Mouse (Mus musculus): ENCODE data around the gene Cpsf4l. TPM values are rescaled to one million over a fixed set of nuclear protein-coding genes. Genes with fewer than 3 reads are reported as not detected.

Gene Cpsf4l
- total RNA-seq, 2 experiments from 2014 or later = 0.30 to 0.38 TPM

DNA sequence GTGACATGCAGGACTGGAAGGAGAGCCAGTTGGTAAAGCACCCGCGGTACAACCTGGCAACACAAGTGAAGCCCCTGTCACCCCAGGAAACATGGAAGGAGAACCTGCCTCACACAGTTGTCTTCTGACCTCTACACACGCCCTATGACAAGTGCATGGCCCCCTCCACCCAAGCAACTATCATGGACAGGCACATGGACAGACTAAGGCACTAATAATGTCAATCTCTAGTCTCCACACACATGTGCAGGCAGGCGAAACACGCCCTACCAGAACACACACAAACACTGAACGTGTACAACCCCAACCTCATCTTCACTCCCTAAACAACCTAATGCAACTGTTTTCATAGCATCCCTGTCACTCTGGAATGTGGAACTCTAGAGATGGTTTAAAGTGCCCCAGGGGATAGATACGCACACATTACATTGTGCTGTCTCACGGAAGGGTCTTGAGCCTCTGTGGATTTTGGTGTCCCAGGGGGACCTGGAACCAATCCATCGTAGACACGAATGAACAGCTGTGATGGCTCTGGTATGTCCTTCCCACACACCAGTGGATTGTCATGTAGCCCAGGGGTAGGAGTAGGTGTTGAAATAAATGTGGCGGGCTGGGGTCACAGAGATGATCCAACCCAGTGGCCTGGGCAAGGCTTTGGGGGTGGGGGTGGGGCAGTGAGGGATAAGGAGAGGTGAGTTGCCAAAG is 27.2 kb upstream of the Cpsf4l start:
- no peak for DNase-seq (ENCODE audit: low spot score in 2 of 2)

DNA sequence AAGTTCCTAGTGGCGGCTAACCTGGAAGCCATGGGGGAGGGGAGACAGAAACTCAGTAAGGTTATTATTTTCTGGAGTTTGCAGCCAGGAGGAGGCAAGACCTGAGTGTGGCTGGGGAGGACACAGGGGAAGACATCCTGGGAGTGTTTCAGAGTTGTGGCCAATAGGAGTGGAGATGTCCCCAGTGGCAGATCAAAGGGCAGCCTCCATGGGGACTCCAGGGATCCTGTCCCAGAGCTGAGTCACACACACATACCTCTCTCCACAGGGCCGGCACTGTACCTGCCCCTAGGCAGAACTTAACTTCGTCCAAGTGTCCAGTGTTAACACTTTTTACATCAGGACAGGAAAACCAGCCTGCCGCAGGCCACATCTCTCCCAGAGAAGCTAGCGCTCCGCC is 25.3 kb upstream of the Cpsf4l start:
- DNase-seq (ENCODE audit: low spot score in 2 of 2) = no peak

DNA sequence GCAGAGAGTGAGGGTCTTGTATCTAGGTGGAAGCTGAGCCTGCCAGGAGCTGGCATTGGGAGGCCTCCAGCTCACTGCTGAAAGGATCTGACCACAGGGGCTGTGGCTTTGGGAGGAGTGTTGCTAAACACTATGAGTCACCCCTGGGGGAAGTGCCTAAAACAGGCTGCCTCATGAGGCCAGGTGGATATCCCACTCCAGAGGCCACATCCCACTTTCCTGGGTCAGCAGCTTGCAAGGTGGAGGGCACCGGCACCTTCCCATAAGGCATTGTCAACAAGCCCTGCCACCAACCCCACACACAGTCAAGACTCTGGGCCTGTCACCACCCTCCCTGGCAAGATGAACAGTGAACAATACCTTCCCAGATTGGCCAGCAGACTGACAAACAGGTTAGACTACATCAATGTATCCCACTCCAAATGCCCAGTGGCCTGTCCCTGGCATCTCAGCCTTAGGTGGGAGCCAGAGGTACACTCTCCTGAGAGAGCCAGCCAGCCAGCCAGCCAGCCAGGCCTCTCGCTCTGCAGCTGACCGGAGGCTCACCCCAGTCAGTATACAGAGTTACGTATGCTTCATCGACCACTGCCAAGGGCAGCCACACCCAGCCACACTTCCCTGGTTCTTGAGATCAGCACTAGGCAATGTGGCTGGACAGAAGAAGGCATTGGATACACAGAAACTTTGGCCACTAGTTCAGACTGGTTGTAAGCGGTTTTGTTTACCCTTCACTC is 24.0 kb upstream of the Cpsf4l start:
- peak in 1 of 2 experiments; percentile 66 for DNase-seq (ENCODE audit: low spot score in 2 of 2)

DNA sequence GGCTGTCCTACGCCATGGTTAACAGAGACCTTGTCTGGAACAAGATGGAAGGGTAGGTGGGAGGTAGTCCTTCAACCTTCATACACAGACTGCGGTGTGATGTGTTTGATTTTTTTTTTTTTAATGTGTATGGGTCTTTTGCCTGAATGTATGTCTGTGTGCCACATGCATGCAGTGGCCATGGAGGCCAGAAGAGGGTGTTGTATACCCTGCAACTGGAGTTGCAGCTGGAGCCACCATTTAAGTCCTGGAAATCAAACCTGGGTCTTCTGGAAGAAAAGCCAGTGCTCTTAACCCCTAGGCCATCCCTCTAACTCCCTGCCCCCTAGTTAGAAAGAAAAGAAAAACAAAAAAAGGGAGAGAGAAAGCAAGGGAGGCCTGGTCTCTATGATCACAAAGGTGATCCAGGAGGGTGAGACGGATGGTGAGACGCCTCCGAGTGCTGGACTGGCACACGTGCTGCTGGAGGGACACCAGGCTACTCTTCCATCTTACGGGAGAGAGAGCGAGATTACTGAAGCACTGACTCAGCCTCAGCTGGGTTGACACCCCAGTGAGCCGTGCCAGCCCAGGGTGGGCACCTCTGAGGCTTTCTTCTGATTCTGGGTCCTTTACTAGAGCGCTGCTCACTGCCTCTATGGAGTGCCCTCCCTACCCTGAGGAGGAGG is 22.3 kb upstream of the Cpsf4l start:
- DNase-seq (ENCODE audit: low spot score in 2 of 2) = no peak

DNA sequence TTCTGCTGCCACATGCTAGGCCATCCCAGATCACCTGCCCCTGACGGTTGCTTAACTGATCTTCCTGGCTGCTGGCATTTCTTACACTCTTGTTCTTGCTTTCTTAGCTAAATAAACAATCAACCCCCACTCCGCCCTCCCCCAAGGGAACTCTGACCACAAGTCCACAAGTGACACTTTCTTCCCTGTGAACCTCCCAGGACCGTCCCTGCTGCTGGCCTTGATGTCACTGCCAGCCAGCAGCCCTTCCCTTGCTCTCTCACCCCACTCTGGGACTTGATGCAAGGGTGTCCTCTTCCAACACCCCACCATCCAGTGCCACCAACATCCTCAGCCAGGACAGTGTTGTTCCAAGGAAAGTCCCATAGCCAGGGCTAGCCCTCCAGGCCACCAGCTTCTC is 21.1 kb upstream of the Cpsf4l start:
- no peak for DNase-seq (ENCODE audit: low spot score in 2 of 2)

DNA sequence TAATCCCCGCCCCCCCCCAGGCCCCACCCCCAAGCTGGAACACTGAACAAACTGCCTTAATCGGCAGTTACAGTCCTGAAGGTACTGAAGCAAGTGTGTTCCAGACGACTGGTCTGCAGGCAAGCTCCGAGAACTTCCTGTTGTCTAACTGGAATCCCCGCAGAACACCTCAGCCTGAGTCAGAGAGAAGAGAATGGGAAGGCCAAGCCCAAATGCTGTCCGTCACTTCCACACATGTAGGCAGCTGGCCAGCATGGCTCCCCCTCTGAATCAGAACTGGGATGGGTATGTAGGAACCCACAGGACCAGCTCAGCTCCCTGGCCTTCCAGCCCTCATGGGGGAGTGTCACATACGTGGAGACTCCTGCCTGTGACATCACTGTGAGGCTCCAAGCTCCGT is 20.1 kb upstream of the Cpsf4l start:
- no peak for DNase-seq (ENCODE audit: low spot score in 2 of 2)

DNA sequence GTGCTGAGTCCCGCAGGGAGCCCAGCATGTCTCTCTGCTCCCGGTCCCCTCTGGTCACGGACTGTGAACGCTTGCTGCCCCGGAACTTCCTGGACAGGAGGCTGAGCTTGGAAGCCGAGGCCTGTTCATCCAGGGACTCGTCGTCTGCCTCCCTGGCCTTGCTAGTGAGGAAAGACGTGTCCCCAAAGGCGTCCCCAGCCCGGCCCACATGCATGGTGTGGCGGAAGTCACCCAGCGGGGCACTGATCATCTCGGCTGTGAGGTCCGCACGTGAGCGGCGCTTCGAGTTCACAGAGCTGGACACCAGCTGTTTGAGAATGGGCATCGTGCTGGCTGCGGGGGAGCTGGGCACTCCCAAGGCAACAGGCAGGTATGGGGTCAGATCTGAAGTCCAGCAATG is 19.4 kb upstream of the Cpsf4l start:
- DNase-seq (ENCODE audit: low spot score in 2 of 2) = no peak

DNA sequence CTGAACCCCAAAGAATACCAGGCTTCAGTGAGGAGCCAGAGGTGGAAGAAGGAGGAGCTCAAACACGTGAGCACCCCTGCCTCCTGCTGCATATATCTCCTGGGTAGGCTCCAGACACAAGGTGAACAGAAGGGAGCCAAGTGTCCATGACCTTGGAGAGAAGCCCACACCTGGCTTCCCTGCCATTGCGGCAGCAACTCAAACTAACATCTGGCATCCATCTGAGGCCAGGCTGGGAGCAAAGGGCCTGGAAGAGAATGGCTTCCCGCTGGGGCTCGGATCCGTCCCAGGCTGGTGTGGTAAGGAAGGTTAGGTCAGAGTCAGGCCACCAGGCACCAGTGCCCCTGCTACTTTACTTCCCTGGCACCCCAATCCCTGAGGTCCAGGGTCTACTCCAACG is 18.2 kb upstream of the Cpsf4l start:
- DNase-seq (ENCODE audit: low spot score in 2 of 2) = no peak

DNA sequence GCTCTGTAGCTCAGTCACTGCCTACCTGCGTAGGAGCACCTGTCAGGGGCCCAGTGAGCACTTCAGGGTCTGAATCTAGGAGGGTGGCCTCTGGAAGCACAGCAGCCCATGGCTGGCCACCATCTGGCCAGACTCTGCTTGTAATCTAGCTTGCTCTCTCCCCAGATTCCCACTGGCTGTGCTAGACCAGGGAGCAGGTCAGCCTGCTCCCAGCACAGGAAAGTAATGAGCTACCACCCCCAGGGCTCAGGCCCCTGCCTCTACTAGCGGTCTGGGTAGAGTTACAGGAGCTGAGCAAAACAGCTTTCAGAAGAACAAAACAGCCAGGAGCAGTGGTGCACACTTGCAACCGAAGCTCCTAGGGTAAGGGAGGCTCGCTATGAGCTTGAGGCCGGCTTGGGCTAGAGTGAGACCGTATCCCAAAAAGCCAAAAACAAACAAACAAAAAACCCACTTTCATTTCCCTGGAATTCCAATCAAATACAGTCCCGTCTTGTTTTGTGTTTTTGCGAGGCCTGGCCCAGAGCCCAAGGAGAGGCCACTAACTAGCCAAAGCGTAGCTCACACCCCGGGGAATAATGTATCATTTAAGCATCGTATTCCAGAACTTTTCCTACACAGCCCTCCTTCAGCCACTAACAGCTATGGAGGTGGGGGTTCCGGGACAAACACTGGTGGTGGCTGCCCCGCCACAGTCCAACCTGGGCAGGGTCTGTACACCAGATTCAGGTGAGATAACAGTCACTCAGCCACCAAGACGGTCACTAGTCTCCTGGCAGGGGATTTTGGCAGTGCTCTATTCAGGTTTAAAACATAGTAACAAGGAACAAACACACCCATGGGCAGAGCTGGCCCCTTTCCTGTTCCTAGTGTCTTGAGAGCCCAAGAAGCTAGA is 17.4 kb upstream of the Cpsf4l start:
- DNase-seq (ENCODE audit: low spot score in 2 of 2) = no peak

DNA sequence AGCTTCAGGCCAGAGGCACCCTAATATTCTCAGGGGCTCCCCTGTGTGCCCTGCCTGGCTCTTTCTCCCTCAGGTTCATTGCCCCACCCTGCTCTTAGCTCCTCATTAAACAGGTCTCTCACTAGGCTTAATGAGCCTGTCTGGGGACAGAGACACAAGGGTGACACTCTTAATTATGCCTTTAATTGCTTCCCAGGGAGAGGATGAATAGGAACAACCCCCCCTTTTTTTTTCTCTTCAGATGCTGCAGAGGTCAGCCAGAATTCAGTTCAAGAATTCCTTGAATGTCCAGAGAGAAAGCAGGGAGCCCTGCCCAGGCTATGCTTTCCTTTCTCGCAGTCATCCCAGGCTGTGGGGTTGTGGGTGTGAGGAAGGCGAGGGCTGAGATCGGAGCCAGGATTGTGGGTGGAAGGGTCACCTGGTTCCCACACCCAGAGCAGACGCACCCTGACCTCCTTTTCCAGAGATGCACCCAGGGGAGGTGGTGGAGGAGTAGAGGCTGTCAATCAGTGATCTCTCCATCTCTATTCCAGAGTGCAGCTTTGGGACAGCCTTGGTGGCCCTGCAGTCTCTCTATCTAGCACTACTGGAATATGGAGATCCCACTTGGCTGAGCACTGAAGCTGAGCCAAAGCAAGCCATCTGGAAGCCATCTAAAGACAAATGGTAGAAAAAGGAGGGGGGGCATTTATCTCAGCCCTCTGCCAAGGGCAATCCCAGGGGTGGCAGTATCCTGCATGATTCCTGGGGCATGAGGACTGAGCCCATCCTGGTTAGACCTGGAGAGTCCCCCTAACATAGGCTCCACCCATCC is 15.6 kb upstream of the Cpsf4l start:
- DNase-seq (ENCODE audit: low spot score in 2 of 2) = no peak

DNA sequence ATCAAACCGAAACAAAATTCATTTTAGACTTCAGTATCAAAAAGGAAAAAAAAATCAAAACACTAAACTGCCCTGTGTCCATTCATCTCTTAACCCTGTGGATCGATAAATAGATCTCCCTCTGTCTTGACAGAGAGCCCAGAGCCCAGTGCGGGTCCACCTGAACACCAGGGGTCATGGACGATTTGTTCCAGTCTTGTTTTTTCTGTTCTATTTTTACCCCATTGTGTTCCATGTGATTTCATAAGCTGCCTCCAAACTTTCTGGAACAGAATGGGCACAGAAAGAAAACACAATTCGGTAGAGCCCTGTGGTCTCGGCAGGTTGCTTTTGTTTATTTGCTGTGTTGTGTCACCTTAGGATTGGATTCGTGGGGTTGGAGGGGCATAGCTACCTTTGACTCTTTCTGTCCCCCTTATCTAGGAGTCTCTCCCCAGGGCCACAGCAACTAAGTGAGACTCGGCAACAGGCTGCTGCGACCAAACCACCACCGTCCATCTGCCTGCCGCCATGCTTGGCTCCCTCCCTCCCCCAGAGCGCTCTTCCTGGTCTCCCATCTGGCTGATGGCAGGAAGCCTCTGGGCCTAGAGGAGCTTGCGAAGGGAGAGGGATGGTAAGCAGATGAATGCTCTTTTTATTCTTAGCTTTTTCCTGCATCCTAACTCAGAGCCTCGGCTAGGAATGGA is 12.7 kb upstream of the Cpsf4l start:
- DNase-seq (ENCODE audit: low spot score in 2 of 2) = no peak

DNA sequence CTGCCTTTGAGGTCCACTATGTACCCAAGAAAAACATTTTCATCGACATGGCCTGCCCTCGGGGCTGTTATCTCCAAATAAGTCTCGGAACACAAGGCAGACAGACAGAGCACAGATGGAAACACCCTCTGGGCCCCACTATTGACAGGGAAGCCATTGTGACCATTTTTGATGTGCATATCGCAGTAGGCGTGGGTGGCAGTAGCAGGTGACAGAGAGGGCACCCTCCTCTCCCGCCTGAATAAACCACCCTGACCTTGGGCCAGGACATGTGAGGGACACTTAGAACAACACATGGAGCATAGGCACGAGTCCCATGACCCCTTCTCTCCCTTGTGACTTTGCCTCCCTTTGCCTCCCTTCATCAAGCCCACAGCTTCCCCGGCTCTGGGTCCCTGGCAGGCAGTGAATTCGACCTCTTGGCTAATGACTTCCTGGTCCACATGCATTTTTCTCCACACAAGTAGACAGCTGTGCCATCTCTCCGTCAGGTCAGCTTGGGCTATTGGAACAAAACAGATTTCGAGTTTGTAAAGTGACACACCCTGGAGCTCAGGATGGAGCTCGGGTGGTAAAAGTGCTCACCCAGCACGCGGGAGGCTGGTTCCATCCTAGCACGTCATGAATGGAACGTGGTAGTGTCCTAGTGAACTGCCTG is 8.1 kb upstream of the Cpsf4l start:
- no peak for DNase-seq (ENCODE audit: low spot score in 2 of 2)

DNA sequence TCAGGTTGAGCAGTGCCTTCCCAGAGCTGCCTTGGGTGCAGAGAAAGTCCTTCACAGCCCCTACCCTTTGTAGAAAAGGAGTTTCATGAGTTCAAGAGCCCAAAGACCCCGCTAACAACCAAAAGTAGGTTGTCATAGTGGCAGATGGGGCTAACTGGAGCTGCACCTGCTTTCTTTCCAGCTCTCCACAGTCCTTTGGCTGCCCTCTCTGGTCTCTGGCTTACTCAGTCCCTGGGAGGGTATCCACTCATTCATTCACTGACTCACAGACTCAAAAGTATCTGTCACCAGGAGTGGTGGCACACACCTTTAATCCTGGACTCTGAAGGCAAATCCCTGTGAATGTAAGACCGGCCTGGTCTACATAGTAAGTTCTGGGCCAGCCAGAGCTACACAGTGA is 6.3 kb upstream of the Cpsf4l start:
- no peak for DNase-seq (ENCODE audit: low spot score in 2 of 2)

DNA sequence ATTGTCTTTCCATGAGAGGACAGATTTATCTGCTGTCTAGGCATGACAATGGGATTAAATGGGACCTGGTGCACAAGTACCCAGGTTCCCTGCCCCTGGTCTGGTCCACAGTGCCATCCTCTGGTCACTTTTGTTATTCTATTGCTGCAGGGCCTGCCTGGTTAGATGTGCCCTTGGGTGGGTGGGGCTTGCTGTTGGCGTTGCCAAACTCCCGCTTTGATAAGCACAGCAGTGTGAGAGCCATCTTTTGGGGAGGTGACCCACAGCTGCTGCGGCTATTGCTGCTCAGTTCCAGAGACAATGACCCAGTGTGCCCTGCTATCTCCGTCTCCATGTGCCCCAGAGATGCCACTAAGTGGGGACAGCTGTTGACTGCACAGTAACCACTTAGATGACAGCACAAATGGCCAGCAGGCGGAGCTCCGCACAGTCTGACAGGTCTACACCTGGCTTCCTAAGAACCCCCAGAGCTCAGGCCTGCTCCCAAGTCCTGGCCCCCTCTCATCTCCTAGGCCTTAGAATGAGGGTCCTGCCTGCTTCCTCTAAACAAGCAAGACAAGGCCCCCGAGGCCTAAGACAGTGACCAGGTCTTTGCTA is 5.4 kb upstream of the Cpsf4l start:
- DNase-seq (ENCODE audit: low spot score in 2 of 2) = no peak

DNA sequence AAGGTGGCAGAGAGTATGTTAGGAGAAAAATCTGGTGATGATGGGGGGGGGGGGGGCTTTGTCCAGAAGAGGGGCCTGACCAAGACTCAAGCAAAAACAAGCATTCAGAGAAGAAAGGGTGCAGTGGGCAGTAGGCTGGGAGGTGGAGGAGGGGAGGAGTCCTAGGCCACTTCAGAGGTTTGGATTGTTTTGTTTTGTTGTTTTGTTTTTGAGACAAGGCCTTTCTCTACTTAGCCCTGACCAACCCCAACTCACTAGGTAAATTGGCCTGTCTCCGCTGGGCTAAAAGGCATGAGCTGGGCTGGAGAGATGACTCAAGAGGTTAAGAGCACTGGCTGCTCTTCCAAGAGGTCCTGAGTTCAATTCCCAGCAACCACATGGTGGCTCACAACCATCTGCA is 1.2 kb upstream of the Cpsf4l start:
- DNase-seq (ENCODE audit: low spot score in 2 of 2) = no peak

DNA sequence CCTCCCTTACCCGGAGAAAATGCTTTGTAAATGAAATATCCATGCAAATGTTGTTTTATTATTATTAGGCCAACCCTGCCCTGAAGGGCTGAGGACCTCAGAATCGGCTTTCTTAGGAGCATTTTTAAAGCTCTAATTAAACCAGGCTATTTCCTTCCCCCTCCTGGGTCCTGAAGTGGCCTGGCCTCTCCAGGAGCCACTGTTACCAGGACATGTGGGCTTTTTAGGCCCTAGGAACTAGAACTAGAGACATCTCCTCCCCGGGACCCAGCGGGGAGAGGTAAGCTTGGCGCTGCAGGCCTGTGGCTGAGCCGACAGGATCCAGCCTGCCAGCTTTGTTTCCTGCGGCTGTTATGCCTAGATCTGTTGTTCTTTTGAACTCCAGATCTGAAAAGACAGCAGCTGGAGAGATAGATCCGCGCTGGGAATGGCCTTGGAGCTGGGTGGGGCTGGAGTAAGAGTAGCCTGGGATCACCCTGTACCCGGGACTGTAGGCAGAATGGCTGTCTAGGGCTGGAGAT is 500 bp upstream of the Cpsf4l start:
- no peak for DNase-seq (ENCODE audit: low spot score in 2 of 2)

DNA sequence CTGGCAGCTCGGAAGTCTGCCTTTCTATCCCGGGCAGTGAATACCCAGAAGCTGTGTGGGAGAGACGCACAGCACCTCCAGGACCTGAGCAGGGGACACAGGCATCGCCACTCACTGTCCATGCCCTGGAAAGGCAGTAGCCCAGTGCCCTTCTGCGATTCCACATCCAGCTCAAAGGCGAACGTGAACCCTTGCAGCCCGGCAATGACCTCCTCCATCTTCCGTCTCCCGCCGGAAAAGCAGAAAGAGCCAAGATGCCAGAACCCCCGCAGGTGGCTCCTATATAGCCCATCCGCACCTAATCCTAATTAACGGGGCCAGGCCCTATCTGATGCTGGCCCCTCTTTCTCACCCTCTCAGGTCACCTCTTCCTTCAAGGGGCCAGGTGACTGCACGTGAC is 545 bp downstream of the Cpsf4l start:
- no peak for DNase-seq (ENCODE audit: low spot score in 2 of 2)

DNA sequence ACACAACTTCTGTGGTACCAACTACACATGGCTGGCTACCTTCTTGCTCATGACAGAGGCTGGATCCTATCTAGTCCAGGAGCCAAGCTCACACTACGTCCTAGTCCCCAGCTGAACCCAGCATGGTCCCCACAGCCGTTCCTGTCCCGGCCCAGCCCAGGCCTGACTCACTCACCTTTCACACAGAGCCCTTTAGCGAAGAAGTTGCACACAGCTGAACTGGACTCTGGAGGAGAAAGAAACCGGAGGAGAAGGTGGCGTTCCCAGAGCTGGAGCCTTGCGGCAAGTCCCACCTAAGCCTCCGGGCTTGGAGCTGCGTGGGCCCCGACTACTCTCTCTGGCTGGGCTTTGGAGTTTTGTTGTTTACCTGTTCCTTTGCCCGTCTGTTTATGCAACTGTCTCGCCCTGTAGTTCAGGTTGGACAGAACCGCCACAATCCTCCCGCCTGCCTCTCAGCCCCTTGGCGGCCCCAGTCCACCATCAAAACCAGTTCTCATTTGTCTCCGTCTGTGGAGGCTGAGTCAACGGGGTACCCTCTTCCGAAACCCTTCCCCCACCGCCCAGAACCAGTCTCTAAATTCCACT is 1.1 kb downstream of the Cpsf4l start:
- DNase-seq (ENCODE audit: low spot score in 2 of 2) = no peak

All from adrenal gland, adult 18-20 months (tissue).